Mouse (Mus musculus) splenic B cell, adult 2 months (primary cell): ENCODE results near the gene Sox14.

Experiments used
- DNase-seq: peaks from one replicate; pipeline ENCODE4 v3.0.0-alpha.2; 2011; ENCODE audit warnings: low read depth, low spot score
- H3K27me3 ChIP-seq: 2 replicates; pipeline ENCODE4 v1.6.1; 2012; ENCODE audit warnings: mild to moderate bottlenecking, low read length, moderate library complexity, mixed read lengths; ENCODE audit not compliant: control insufficient read depth, poor library complexity, insufficient read depth, severe bottlenecking
- H3K36me3 ChIP-seq: 2 replicates; pipeline ENCODE4 v1.6.1; 2012; ENCODE audit warnings: mild to moderate bottlenecking, low read length, moderate library complexity, mixed read lengths; ENCODE audit not compliant: control insufficient read depth, poor library complexity, insufficient read depth, severe bottlenecking

The Sox14 gene

DNA sequence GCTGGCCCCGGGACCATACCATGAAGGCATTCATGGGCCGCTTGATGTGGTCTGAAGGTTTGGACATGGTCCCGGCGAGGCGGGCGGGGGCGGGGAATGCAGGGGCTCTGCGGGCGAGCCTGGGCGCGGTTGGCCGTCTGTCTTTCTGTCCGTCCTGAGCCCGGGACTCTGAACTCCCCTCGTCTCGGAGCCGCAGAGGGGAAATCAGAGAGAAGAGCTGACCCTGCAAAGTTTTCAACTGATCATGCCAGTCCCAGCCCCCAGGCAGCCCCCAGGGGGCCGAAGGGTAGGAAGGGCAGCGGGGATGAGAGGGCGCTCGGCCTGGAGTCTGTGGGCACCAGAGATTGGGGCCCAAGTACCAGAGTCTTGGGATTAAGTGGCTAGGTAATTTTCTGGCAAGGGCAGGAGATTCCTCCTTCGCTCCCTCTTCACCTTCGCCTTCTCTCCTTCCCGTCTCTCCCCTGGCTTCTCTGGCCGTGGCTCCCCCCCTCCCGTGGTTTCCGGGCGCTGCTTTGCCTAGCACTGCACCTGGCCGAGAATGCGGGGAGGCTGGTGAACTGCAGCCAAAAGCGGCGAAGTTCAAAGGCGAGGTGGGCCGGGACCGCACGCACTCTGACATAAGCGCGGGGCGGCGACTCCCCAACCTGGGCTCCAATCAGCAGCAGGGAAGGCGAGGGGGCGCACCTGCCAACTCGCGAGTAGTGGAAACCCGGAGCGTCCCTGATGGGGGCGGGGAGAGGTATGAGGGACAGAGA is at the start of gene Sox14:
Gene Sox14 (minus strand): TSS at position 553 of the 755 bp plus-strand sequence.
- Histone ChIP-seq H3K36me3 (no peaks in the 10 kb centered on the region), H3K27me3 (peaks cover 2% of the 10 kb centered on the region; the same call in 1 of the 2 replicates)
- DNase-seq, result no peak

DNA sequence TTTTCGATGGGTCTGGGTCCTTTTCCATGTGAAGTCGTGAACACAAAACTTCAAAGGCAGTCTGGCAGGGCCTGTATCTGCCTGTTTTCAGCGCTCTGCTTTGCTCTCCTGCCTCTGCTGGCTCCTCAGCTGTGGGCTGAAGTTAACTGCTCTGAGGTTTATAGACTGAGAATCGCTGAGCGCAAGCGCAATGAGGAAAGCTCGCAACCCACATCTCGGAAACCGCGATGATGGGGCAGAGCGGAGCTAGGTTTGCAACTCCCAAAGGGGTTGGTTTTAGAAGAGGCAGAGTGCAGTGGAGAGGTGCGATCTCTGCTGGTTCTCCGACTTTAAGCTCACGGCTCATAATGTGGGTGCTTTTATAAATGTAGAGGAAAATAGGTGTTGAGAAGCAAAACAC is 3.3 kb upstream of the Sox14 start:
- Histone ChIP-seq H3K27me3 (peaks cover 2% of the 10 kb centered on the region; the same call in 1 of the 2 replicates), H3K36me3 (no peaks in the 10 kb centered on the region)
- DNase-seq, result no peak

DNA sequence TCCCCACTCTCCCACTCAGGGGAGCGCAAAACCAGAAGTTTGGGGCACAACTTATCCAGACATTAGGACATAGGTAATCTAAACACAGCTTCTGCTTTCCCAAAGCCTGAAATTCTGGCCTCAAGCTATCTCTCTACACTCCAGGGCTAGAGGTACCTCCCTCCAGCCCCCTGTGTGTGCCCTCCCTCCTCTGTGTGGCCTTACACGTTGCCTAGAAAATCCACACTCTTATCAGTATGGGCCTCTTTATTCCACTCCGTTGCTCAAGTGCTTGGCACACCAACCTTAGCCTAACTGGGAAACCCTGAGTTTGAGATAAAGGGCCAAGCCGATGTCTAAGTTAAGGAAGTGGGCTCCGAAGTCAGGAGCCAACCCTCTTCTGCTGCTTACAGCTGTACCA is 2.6 kb upstream of the Sox14 start:
- Histone ChIP-seq H3K36me3 (no peaks in the 10 kb centered on the region), H3K27me3 (peaks cover 2% of the 10 kb centered on the region; the same call in 1 of the 2 replicates)
- DNase-seq, result no peak

DNA sequence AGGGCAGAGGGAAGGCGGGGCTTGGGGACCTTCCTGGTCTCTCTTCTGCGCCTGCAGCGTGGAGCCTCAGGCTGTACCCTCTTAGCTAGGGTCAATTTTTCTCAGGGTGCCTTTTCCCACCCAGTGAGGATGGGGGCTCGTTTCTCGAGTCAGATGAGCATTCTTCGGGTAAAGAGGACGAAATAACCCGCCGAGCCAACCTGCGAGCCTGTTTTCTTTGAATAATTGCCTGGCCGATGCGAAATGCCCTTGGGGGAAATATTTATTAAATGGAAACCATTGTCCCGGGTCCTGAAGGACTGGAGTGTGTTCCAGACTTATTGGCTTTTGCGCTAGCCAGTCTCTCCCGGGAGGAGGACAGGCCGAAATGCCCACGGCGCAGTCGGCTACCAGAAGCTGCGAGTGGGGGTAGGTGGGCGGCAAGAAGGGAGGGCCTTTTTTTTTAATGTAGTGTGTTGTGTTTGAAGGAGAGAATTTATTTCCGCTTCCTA is 1.1 kb upstream of the Sox14 start:
- Histone ChIP-seq H3K27me3 (peaks cover 2% of the 10 kb centered on the region; the same call in 1 of the 2 replicates), H3K36me3 (no peaks in the 10 kb centered on the region)
- DNase-seq, result no peak

DNA sequence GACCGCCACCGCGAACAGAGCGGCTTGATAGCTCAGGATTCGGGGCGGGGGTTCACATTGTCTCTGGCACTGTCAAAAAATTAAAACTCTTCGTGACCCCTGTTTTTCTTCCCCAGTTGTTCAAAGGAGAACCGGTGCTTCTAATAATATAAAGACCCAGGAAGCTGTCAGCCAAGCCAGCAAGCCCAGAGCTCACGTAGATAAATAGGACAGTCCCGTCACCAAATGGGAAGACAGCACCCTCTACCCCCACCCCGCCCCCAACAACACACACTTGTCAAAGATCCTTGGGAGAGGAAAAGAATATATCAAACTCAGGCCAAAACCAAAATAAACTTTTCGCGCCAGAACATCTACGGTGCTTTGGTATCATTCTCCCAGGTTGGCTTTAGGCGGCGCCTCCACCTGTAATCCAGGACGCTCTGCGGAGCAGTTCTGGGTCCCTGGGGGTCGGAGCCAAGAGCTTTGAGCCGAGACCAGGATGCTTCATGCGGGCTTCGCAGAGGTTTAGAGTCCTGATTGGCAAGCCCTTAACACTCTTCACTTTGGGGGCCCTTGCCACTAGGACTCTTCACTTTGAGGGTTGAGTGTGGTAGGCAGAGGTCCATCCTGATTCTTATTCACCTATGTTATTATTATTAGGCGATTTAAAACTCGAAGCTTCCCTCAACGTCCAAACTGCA is 544 bp upstream of the Sox14 start:
- peaks cover 2% of the 10 kb centered on the region; the same call in 1 of the 2 replicates for H3K27me3 ChIP-seq
- H3K36me3 ChIP-seq, result no peaks in the 10 kb centered on the region
- no peak for DNase-seq

DNA sequence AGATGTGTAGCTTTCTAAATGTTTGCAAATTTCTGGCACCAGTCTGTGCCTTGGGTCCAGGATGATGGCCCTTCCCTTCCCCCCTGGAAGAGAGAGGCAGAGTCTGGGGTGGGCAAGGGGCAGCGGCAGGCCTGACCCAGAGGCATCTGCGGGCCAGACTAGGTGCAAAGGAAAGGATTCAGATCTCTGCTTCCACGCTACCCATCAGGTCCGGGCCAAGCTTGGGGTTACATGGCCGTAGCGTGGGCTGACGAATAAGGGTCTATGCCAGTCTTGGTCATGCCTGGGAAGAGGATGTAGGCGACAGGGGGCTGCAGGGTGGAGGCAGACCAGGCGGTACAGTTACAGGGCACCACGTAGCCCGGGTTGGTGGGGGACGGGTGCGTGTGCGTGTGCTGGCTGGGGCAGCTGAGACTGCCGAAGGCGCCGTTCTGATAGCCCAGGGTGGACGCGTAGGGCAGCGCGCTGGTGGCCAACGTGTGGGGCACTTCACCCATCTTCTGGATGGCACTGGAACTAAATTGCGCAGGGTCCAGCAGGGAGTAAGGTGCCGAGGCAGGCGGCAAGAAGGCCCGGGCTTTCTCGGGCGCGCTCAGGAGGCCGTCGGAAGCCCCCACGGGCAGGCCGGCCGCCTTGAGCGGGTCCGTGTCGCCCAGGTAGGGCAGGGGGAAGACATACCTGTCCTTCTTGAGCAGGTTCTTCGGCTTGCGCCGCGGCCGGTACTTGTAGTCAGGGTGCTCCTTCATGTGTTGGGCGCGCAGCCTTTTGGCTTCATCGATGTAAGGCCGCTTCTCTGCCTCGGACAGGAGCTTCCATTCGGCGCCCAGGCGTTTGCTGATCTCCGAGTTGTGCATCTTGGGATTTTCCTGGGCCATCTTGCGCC is 994 bp downstream of the Sox14 start:
- DNase-seq, result no peak
- Histone ChIP-seq H3K27me3 (peaks cover 2% of the 10 kb centered on the region; the same call in 1 of the 2 replicates), H3K36me3 (no peaks in the 10 kb centered on the region)

DNA sequence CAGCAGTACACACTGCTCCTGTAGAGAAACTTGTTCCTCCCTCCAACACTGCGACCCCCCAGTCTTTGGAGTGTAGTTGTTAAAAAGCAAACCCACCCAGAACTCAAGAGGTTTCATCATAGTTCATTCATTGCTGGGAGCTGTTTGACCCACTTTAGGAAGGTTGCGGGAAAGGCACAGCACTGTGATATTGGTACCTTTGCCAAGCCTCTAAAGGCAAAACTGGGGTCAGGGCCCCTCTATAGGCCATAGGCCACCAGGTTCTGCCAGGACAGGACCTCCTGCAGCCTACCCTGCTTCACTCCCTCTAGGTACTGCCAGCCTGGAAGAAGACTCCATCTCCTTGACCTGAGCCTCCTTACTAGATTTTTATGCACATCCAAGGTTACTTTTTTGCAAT is 2.2 kb downstream of the Sox14 start:
- Histone ChIP-seq H3K36me3 (no peaks in the 10 kb centered on the region), H3K27me3 (peaks cover 2% of the 10 kb centered on the region; the same call in 1 of the 2 replicates)
- DNase-seq, result no peak

DNA sequence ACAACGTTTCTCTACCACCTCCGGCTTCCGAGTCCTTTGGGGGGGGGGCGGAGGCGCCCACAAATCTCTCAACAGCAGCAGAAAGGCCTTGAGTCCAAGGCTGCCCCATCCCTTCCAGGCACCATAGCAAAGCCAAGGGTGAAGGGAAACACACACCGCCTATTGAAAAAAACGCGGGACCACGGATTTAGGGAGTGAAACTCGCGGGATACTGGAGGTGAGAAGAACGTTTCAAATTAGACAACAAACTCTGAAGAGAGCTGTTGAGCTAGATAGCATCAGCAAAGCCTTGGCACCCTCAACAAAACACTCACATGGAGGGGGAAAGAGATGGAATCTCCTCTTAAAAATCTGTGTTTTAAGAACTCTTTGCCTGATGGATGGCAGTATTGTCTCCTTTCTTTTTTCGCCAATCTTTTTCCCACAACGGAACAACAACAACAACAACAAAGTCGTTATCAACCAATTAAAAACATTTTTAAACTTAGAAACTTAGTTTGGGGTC is 2.8 kb downstream of the Sox14 start:
- no peak for DNase-seq
- Histone ChIP-seq H3K27me3 (peaks cover 2% of the 10 kb centered on the region; the same call in 1 of the 2 replicates), H3K36me3 (no peaks in the 10 kb centered on the region)

DNA sequence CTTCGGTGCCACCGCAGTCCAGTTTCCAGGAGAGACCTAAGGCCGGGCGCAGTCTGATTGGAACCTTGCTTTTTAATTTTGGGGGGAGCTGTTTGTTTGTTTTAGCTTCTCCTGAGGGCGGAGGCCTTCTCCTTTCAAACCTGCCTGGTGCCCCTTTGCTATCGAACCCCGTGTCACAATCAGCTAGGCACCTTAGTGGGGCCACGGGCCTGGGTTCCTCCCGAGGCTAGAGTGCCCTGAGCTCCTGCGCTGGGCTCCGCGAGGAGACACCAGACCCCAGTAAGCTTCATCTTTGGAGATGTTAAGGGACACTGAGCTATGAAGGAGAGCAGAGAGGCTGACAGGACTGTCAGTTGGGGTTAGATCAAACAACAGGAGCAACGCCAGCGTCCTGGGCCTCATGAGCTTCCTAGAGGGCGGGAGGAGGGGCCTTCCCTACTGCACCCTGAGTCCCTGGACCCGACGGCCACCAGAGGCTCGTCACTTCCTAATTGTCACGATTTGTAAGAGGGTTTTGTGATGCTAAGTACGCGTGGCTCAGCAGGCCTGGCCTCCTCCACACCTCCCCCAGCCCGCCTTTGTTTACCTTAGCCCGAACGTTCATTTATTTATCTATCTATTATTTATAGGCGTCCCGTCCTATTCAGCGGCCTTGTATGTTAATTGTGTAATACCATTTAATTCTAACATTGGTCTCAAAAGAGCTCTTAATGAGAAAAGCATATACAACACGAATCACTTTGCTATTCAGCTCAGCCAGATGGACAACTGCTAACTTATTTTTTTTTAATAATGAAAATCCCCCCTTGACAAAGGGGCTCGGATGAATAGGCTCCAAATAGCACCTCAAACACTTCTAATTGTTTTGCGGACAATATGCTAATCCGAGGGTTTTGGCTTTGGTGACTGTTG is 3.5 kb downstream of the Sox14 start:
- peaks cover 2% of the 10 kb centered on the region; the same call in 1 of the 2 replicates for H3K27me3 ChIP-seq
- DNase-seq, result no peak
- no peaks in the 10 kb centered on the region for H3K36me3 ChIP-seq

DNA sequence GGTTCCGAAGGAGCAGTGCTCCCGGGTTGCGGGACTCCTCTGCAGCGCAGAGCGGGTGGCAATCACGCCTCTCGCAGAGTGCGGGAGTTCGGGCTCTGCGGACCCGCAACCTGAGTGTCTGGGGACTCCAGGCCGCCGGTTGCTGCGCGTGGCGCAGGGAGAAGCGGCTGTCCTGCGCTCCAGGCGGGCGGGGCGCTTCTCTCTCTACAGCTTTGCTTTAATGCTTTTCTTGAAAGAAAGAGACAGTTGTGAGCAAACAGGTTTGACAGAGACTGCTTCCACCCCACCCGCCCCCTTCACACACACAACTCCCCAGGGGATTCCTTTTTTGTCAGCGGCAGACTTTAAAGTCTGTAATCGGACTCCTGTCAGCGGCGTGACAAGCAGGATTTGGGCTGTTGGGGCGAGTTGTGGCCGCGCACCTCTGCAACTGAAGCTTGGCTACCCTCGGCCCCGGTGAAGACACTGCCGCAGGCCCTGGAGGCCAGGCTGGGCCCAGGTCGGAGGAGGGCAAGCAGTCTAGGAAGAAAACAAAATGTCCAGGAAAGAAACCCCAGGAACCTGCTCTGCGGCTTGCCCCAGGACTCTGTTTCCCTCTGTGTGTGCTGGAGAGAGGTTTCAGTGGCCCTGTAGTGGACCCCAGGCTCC is 4.3 kb downstream of the Sox14 start:
- DNase-seq, result no peak
- no peaks in the 10 kb centered on the region for H3K36me3 ChIP-seq
- H3K27me3 ChIP-seq, result peaks cover 2% of the 10 kb centered on the region; the same call in 1 of the 2 replicates

DNA sequence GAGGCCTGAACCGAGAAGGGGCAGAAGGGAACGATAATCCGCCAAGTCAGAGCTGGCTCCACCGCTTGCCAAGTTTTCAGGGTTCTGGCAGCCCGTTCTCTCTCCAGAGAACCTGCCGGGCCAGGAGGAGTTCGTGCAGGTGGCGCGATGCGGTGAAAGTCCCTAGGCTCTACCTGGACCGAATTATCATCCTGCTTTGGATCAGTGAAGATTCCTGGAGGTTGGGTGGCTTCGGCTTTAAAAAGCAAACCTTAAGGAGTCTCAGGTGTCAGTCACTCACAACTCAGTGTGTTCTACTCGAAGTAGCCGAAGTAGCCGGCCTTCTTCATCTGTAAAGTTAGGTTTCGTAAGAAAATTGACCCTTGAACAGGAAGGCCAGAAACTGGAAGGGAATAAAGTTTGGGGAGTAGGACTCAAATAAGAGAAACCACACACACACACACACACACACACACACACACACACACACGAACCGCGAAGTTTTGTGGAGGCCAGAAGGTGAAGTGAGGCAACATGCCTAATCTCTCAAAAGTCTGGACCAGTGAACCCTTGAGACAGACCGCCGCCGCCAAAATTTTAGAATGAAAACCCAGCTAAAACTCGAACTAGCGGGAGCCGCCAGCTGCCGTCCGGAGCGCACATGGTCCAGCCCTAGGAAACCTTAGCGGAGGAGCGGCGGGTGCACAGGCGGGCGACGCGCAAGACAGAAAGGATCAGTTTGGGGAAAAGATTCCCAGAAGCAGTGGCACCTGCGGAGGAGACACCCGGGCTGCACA is 5.0 kb downstream of the Sox14 start:
- H3K36me3 ChIP-seq, result no peaks in the 10 kb centered on the region
- peaks cover 2% of the 10 kb centered on the region; the same call in 1 of the 2 replicates for H3K27me3 ChIP-seq
- no peak for DNase-seq

DNA sequence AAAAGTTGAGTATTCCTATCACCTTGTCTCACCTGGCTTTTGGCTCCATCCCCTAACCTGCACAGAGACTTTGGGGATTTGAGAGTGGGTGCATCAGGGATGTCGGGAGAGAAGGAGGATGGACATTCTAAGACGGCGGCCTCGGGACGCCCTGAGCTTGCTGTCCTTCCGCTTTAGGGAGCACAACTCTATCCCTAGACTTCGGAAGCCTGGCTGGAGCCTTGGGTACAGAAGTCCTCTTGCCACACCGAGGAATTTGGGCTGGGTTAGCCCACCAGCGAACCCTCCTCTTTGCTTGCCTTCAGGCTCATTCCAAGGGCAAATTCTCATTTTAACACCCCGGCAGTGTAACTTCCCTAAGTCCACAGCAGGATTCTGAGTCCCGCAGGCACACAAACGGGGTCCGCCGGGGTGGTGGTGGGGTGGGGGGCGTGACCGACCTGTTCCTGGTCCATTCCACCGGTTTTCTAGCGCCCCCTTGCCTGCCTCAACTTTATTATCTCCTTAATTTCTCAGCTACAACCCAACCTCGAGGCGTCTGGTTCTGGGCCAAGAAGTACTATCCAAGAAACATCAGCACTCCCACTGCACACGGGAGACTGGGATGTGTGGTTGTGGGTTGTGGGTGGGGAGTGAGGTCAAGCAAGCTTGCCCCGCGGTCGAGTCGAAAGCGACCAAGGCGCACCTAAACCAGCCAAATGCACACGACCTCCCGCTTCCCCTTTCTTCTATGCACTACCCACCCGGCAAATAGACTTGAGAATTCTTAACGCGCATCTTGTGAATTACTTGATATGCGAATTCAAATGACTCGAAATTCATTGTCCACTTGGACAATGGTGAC is 5.8 kb downstream of the Sox14 start:
- H3K36me3 ChIP-seq, result no peaks in the 10 kb centered on the region
- DNase-seq, result no peak
- H3K27me3 ChIP-seq, result peaks cover 2% of the 10 kb centered on the region; the same call in 1 of the 2 replicates
